Mouse (Mus musculus): ENCODE measurements around the gene Gpr3. TPM values are rescaled to one million over a fixed set of nuclear protein-coding genes. Genes with fewer than 3 reads are reported as not detected.

Gene Gpr3
- not detected in 2 replicates for total RNA-seq (2015)
- total RNA-seq (2017): 0.08 TPM in 1 of 2 replicates, not detected in the other

GRCm38 (mm10) chr4:133211751-133212561 lies at the start of gene Gpr3, which contains the start of gene Cd164l2:
Gene Gpr3, minus strand, starts transcription at chr4:133212536.
Gene Cd164l2, plus strand, starts transcription at chr4:133212131.
- ATAC-seq (replicated peaks; ENCODE audit: poor library complexity): no peak

GRCm38 (mm10) chr4:133261641-133262374 lies 49.5 kb upstream of the Gpr3 start:
- peak; percentile 59 for ATAC-seq (replicated peaks; ENCODE audit: poor library complexity)

DNA sequence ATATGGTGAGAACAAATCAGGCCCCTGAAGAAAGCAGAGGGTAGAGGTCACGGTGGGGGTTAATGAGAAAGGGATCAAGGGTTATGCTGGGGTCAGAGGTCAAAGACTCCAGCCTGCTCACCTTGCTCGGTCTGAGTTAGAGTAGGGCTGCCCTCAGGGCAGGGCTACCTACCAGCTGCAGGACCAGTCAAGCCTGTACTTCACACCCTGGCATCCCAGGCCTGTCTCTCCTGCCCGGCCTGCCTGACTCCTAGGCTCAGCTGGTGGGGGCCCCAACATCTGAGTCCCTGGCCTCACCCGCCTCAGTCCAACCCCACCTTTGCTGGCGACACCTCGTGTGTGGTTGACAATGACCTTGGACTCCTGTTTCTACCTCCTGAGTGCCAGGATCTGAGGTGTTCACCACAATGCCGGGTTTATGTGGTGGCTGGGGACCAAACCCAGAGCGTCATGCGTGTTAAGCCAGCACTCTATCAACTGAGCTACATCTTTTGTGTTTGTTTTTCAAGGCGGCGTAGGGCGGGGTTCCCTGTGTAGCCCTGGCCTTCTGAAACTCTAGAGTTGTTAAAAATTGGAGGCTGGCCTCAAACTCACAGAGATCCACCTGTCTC lies 45.6 kb upstream of the Gpr3 start:
- ATAC-seq (replicated peaks; ENCODE audit: poor library complexity): no peak

DNA sequence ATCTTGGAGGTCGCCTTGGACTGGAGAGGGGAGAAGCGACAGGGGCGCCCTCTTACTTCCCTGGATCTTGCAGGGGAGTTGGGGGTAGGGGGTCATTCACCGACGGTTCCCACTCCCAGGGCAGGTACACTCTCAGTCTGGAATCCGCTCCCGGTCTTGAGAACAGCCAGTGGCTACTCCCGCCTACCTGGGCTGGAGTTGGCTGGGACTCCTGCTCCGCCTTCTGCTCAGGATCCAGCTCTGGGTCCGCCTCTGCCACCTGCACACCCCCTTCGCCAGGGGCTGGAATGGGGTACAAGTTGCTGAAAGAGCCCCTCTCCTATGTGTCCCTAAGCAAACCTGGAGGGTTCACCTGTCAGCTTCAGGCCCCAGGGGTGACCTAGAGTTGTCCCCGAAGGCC lies 44.9 kb upstream of the Gpr3 start:
- no peak for ATAC-seq (replicated peaks; ENCODE audit: poor library complexity)

DNA sequence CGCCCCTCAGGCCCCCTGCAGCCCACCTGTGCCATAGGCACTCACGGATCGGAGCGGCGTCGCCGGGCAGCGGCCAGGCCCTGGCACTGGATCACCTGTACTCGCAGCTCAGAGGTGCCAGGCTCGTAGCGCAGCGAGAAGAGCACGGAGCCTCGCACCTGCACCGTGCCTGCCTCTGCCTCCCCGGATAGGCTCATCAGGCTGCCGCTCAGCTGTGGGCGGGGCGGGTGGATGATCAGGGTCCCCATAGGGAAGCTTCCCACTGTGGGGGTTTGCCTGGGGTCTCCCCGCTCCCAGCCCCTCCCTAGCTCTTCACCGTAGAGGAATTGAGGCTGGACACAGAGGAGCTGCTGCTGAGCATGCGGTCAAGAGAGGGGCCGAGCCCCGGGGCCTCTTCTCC lies 44.5 kb upstream of the Gpr3 start:
- ATAC-seq (replicated peaks; ENCODE audit: poor library complexity): no peak

- no peak for ATAC-seq (replicated peaks; ENCODE audit: poor library complexity)
These were observed 43.1 kb upstream of the Gpr3 start for GRCm38 (mm10) chr4:133255392-133255791.

DNA sequence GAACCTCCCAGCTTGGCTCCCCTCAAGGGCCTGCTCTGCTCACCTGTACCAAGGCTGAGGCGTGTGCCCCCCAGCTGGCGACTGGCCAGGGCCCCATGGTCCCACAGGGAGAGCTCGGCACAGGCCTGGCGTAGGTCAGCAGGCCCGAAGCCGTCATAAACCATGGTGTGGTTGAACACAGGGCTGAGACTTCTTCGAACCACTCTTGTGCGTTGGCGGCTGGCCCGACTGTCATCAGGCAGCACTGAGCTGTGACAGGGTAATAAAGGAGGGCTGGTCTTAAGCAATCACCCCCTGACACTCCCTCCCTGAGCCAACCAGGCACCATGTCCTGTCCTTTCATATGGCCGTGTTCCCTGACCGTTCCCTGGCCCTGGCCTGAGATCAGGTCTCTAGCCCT lies 41.1 kb upstream of the Gpr3 start:
- no peak for ATAC-seq (replicated peaks; ENCODE audit: poor library complexity)

GRCm38 (mm10) chr4:133252089-133252488 lies 39.8 kb upstream of the Gpr3 start:
- no peak for ATAC-seq (replicated peaks; ENCODE audit: poor library complexity)

- no peak for ATAC-seq (replicated peaks; ENCODE audit: poor library complexity)
These were observed 38.9 kb upstream of the Gpr3 start for GRCm38 (mm10) chr4:133251214-133251613.

GRCm38 (mm10) chr4:133250609-133251008 lies 38.3 kb upstream of the Gpr3 start:
- ATAC-seq (replicated peaks; ENCODE audit: poor library complexity): peak; percentile 40

DNA sequence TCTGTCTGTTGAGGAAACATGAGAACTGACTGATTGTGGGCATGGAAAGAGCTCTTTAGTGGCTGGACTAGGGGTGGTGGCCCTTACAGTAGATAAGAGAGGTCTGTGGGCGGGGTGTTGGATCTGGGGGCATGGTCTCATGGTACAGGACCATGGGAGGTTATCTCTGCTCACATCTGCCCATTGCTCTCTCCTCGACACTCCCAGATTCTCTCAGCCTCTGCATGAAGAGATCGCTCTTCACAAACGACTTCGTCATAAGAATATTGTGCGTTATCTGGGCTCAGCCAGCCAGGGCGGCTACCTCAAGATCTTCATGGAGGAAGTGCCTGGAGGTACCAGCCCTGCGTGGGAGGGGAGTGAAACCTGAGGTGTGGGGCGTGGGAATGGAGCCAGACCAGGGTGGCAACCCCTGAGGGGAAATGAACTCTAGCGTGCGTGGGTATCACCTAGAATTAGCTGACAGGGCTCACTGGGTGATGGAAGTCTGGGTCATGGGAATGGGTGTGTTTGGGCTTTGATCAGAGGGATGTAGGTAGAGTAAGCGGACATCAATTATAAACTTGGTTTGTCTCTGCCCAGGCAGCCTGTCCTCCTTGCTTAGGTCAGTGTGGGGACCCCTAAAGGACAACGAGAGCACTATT lies 35.6 kb upstream of the Gpr3 start:
- ATAC-seq (replicated peaks; ENCODE audit: poor library complexity): peak; percentile 85

- ATAC-seq (replicated peaks; ENCODE audit: poor library complexity): no peak
These were observed 34.7 kb upstream of the Gpr3 start for GRCm38 (mm10) chr4:133247072-133247471.

DNA sequence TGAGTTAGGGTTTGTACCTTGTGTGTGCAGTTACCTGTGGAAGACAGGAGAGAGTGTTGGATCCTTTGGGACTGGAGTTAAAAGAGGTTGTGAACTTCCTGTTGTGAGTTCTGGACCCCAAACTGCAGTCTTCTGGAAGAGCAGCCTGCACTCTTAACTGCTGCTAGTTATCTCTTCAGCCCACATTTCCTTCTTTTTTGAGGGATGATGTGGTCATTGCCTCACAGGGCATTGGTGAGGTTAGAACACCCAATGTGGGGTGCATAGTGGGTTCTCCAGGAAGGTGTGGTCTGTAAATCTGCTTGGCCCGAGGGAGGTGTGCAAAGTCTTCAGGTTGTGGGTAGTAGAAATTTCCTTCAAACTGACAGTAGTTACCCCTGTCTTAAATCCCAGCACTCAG lies 32.0 kb upstream of the Gpr3 start:
- ATAC-seq (replicated peaks; ENCODE audit: poor library complexity): no peak

DNA sequence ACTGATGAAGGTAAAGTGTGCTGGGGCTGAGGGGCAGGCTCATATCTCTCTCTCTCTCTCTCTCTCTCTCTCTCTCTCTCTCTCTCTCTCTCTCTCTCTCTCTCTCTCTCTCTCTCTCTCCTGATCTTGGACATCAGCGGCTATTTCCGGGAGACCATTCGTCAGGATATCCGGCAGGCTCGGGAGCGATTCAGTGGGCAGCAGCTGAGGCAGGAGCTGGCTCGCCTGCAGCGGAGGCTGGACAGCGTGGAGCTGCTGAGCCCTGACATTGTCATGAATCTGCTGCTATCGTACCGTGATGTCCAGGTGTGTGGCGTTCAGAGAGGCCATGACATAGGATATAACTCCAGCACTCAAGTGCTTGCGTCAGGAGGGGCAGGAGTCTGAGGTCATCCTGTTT lies 31.2 kb upstream of the Gpr3 start:
- ATAC-seq (replicated peaks; ENCODE audit: poor library complexity): no peak

DNA sequence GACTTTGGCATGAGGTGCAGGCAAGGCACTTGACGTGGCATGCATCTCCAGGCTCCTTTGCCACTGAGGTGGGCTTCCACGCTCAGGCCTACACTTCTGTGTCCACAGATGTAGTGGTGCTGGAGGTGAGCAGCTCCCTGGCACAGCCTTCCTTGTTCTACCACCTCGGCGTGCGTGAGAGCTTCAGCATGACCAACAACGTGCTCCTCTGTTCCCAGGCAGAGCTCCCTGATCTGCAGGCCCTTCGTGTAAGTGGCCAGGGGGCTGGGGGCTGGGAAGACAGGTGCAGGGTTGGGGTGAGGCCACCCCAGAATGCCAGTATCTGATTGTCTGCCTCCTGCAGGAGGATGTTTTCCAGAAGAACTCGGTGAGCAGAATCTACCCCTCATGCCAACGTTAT lies 30.4 kb upstream of the Gpr3 start:
- no peak for ATAC-seq (replicated peaks; ENCODE audit: poor library complexity)

DNA sequence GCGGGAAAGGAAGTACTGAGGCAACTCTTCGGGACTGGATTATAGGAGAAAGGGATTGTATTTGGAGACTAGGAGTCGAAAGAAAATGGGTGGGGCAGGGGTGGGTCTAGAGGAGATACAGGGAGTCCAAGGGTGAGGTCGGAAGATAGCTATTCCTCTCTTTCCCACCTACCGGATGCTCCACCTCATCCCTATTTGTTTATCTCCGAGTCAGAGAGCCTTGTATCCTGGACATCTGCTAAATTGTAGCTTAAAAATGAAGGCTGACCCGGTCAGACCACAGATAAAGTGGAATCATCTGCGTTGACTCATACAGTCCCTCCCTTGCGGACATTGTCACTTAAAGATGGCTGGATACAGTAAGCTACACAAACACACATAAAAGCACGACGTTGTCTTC lies 29.6 kb upstream of the Gpr3 start:
- no peak for ATAC-seq (replicated peaks; ENCODE audit: poor library complexity)

- ATAC-seq (replicated peaks; ENCODE audit: poor library complexity): peak; percentile 72
These were observed 28.9 kb upstream of the Gpr3 start for GRCm38 (mm10) chr4:133240934-133241908.

GRCm38 (mm10) chr4:133240490-133240921 lies 28.2 kb upstream of the Gpr3 start, which contains the start of gene Map3k6:
Gene Map3k6, plus strand, starts transcription at chr4:133240818.
- ATAC-seq (replicated peaks; ENCODE audit: poor library complexity): peak; percentile 50

DNA sequence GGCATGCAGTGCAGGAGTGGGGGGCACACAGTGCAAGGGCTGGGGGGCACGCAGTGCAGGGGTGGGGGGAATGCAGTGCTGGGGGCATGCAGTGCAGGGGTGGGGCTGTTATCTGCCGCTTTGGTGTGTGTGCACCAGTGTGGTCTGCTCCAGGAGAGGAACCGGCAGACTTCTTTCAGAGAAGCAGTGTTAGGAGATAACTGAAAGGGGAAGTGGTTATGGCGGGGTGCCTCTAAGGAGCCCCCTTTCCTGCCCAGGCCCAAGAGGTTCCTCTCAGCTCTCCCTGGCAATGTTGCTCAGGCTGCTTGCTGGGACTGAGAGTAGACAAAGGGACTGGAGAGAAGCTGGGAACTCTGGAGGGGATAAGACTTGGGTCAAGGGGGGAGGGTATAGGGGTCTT lies 25.6 kb upstream of the Gpr3 start:
- ATAC-seq (replicated peaks; ENCODE audit: poor library complexity): peak; percentile 62

GRCm38 (mm10) chr4:133235415-133235814 lies 23.1 kb upstream of the Gpr3 start:
- ATAC-seq (replicated peaks; ENCODE audit: poor library complexity): no peak
